Mouse (Mus musculus) kidney, postnatal 25 days (tissue): ENCODE data around the gene Ssbp4.

Source experiments
- DNase-seq, 2 experiments: peaks; one replicate each; pipeline ENCODE4 v3.0.0; 2021; ENCODE audit warnings: mixed read lengths in 2 of 2

The Ssbp4 gene

DNA sequence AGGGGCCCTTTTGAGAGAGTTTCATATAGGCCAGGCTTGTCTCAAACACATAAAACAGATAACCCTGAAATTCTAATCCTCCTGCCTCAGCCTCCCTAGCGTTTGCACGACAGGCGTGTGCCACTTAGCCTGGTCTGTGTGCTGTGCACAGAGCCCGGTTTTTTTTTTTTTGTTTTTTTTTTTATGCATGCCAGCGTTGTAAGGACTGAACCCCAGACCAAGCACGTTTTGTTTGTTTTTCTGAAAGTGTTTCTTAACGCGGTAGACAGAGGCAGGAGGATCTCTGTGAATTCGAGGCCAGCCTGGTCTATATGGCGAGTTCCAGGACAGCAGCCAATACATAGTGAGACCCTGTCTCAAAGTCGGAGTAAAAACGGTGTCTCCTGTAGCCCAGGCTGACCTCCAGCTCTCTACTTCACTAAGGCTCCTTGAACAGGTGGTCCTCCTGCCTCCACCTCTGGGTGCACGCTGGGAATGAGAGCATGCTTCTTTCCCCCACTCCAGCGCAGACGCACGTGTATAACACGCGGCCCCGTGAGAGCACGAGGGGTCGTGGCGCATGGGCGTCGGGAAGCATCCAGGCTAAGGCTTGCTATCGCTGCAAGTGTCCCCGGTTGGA, at the start of gene Ssbp4:
Gene Ssbp4 (minus strand): TSS at position 124 of the 619 bp plus-strand sequence.
- DNase-seq, result no peak

DNA sequence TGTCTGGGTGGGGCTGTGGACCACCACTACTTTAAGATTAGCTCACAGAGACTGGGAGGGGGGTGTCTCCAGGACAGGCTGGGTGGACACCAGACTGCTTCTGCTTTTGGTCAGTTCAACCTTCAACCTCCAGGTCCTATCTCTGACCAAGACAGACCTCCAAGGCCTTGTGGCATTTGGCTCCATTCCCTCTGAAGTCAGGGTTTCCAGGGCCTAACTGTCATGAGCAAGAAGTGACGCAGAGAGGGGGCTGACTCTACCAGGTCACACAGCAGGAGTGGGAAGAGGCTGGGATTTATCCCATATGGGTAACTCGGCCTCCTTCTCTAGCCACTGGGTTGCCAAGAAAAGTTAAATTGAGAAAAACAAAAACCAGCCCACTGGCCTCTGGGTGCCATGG, 49.1 kb upstream of the Ssbp4 start:
- peak in 1 of 2 experiments; percentile 49 for DNase-seq

DNA sequence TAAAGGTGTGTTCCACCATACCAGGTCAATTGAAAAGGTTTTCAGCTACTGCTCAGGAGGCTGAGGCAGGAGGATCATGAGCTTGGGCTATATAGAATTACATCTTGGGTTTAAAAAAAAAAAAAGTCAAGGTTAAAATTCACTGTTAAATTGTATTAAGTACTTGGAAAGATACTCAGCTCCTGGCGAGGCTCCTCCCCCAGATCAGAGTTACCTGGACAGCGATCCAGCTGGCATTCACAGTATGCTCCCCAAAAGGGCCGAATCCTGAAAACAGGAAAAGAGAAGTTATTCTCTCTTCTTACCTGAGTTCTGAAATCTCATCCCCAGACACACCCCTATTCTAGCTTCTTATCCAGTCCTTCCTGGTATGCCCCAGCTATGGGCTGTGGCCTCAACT, 48.5 kb upstream of the Ssbp4 start:
- DNase-seq, result peak; percentile 47 to 57

DNA sequence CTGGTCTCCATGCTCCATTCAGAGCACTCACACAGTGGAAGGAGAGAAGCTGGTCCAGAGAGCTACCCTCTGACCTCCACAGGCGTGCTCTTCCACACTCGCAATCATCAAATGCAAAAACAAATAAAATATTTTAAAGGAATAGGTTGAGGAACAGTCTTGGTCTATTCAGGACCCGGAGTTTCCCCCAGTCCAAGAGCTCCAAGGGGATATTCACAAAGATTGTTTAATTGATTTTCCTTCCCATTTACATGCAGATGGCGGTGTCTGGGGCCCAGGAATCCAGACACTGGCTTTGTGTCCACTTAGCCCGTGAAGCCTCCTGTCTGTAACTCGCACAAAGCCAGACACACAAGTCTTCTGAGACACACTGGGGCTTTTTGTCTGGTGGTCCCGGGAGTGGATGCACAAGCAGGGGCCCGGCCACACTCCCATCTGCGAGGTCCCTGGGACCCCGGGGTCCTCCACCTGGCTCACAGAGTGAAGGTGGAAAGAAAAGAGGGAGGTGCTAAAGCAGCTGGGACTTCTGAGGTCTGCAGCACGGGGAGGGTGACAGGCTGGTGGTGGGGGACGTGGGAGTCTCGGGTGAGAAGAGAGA, 47.6 kb upstream of the Ssbp4 start:
- DNase-seq, result no peak

DNA sequence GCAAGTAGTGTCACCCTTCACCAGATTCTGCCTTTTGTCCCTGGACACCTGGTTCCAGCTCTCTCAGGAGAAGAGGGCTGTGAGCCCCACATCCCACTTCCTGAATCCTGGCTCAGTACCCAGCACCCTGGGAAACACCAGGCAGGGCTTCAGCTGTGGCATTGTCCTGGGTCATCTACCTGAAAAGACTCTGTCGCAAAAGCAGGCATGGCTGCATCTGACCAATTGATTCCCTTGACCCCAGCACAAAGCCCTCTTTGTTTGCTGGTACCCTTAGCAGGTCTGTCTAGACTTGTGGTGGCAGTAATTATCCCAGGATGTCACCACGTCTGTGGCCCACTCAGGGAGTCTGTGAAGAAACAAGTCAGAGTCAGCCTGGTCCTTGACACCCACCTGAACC, 46.8 kb upstream of the Ssbp4 start:
- no peak for DNase-seq

DNA sequence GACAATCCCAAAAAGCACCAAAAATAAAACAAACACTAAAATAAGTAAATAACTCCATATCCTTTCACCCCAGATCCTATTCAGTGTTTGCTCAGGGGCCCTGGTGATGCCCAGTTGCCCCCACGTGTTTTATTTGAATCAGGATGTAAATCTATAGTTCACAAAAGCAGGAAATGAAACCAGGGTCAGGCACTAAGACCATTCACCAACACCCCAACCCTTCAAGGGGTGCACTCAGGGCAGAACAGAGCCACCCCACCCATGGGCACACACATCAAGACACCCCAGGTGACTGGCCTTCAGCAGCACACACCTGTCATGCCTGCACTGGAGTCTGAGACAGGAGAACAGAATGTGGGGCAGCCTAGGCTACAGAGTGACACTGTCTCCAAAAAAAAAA, 45.4 kb upstream of the Ssbp4 start:
- no peak for DNase-seq

DNA sequence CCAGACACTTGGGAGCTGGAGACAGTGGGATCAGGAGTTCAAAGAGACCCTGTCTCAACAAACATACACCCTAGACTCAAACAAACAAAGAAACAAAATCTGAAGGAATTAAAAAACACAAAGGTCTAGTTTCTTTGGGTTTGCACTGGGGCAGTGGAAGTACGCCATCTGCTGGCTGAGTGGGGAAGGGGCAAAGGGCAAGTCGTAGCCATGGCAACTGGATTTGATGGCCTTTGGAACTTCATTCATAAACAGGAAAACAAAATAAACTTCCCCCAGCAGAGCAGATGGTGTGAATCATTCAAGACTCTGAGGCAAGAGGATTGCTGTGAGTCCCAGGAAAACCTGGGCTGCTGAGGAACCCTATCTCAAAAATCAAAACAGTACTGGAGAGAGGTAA, 44.6 kb upstream of the Ssbp4 start:
- peak; percentile 85 to 86 for DNase-seq

DNA sequence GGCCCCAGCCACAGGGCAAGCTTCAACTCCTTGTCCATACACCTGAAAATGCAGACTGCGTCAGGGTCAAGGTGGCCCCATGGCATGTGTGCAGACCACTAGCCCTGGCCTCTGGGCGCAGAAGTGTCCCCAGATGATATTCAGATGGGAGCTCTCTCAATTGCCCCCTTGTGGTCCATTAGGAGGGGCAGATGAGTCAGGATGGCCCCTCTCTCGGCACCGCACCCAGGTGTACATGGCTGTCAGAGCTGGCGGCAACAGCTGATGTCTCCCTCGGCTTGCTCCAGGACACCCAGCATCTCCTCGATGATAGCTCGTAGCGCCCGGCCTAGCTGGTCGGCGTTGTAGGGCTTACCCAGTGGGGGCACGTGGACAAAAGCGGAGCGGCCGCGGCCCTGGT, 41.7 kb upstream of the Ssbp4 start:
- no peak for DNase-seq

DNA sequence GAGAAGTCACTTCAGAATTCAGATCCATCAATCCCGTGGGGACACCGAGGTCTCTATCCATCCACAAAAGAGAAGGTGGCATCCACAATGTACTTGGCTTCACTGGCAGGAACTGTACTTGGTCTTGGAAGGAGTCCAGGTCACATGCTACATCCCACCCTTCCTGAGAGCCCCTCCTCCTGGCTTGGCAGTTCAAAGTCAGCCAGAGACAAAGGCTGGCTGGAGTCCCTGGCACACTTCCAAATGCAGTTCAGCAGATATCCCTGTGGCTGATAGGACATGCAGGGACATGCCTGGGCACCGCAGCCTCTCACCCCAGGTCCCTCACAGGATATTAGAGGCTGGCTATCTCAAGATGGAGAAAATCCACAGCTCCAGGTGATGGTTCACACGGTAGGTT, 40.7 kb upstream of the Ssbp4 start:
- DNase-seq, result peak; percentile 96 to 97

DNA sequence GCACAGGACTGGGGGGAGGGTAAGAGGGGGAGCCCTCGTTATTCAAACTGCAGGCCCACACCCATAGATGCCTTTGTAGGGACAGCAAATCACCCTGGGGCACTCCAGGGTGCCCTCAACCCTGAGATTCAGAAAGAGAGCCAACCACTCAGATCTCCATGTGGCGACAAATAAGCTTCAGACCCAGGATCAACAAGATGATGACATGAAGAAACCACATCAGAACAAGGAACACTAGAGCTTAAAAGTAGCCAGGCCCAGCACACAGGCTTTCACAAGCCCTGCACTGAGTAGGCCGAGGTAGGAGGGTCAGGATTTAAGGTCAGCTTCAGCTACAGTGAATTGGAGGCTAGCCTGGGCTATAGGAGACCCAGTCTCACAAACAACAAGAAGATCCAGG, 40.2 kb upstream of the Ssbp4 start:
- DNase-seq, result no peak

DNA sequence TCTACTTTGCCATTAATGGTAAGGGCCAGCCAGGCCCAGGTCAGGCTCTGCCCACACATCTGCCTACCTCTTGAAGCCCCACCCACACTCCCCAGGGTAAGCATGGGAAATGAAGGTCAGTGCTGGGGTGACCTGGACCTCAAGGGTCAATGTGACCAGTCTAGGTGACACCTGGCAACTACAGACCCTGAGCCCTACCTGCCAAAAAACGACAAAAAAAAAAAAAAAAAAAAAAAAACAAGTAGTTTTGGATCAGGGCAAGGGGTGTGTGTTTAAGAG, 39.4 kb upstream of the Ssbp4 start:
- peak; percentile 58 to 78 for DNase-seq

DNA sequence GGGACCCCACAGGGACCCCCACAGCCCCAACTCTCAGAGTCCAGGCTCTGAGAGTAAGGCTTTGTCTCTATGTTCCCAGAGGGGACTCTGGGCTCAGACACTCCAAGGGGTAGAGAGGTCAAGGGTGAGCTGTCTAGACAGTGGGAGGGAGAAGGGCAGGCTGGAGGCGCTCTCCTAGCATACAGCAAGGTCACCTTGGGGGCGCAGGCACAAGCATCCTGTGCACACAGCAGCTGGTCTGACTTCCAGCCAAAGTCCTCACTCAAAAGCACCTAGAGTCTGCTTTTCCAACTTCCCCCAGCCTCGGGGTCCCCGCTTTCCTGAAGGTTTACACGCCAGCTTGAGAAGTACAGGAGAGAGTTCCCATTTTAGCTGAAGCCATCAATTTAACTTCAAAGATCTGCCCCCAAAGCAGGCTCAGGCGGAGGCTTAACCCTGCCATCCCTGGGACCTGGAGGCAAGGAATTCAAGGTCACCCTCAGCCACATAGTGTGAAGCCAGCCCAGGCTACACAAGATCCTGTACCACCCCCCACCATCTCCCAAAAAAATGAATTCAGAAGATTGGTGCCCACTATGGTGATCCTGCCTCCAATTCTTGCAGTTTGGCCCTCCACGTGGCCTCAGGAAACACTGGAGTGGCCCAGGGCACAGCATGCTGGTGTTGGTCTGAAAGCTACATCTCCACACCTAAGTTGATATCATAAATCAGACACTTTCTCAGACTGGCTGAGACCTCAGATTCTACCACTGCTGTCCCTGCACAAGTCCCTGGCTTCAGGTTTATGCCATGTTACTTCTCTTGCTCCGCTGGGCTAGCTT, 38.9 kb upstream of the Ssbp4 start:
- DNase-seq, result peak; percentile 80 to 92

DNA sequence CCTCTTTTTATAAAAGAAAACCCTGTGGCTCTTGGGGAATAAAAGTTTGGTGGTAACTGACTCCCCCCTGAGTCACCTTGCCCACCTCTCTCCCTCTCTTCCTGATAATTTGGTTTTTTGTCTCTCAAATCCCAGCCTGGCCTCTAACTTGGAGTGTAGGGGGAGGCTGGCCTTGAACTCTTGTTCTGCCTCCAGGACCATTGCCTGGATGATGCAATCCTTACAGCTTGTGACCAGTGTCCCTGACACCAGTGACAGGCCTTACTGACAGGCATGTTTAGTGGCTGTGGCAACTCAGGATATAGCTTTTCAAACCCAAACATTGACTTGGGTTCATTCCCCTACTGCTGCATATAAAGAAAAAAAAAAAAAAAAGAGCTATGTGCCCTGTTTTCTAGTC, 38.1 kb upstream of the Ssbp4 start:
- no peak for DNase-seq

DNA sequence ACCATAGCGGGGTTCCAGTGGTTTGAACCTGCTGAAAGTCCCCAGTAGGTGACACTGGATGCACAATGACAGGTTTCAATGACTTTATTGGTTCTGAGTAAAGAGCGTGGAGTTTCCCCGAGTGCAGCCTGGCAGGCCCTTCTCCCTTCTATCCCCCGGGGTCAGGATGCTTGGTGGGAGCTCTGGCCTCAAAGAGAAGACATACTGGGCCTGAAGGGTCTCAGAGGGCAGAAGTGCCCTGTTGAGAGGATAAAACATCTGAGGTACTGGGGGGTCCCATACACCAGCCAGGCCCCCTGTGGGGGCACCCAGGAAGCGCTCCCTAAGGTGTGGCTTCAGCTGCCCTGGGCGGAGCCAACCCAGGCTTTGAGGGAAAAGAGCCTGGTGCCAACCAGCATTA, 37.7 kb upstream of the Ssbp4 start:
- DNase-seq, result no peak

DNA sequence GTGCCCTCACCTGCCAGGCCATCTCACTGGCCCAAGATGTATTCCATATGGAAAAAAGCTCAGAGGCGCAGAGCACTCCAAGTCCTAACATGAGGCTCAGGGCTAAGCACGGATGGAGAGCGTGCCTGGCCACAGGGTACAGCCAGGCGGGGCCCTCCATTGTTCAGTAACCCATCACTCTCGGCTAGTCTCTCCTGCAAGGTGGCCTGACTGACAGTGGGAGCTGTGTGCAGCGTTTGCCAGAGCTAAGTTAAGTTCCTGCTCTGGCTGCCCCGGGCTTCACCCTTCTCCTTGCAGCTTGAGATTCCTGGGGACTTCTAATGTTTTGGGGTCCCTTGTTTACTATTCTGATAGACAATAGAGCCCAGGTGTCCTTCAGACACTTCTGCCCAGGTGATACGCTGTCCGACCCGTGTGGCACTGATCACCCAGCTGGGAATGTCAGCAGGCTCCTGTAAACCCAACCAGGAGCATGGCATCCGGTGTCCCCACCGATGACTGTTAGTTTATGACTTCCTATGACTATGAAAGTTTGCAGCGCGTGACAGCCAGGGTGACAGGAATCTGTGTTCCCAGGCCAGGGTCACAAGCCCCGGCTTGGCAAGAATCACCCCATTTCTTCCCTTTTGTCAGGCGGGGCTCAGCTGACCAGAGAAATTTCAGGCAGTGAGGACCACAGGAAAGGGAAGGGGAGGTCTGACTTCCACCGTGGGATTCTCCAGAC, 37.0 kb upstream of the Ssbp4 start:
- DNase-seq, result peak; percentile 69 to 82

DNA sequence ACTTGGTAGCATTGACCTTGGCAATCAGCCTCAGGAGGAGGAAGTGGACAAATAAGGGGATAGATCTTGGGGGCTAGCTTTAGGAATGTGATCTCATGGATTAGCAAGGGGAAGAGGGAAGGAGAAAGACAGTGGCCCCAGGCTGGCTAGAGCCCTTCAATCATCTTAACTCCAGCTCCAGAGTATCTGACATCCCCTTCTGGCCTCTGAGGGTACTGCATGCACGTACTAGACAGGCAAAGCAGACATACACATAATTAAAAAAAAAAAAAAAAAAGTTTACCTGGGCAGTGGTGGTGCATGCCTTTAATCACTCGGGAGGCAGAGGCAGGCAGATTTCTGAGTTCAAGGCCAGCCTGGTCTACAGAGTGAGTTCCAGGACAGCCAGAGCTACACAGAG, 35.4 kb upstream of the Ssbp4 start:
- DNase-seq, result peak; percentile 65 to 70

DNA sequence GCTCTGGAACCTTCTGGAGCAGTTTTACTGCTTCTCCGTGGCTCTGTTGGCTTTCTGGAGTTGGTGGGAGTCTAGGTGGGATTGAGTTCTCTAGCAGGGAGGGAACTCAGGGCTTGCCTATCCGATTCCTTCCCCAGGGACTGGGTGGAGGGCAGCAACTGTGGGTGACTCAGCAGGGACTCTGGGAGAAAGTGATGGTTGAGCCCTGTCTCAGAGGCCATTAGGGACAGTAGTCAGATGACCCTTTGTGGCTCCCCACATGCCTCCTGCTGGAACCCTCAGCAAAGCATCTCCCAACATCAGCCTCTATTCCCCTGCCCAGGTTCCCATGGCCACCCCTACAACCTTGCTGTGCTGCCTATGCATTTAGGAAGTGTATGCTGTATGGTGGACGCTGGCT, 34.3 kb upstream of the Ssbp4 start:
- no peak for DNase-seq

DNA sequence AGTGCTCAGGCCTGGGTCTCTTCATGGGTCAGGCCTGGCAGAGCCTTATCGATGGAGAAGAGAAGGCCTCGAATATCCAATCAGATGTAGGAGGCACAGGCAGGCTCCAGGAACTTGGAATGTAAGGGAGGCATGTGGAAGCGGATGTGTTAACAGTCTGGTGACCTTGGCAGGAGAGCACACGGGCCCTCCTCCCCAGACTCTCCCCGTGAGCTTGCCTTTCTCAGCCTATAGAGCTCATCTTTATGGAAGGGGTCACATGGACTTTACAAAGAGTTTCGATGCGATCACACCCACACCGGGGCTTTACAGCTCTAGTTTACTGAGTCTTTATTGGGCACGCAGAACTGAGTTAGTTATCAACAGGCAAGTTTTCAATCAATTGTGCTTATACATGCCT, 30.1 kb upstream of the Ssbp4 start:
- no peak for DNase-seq

DNA sequence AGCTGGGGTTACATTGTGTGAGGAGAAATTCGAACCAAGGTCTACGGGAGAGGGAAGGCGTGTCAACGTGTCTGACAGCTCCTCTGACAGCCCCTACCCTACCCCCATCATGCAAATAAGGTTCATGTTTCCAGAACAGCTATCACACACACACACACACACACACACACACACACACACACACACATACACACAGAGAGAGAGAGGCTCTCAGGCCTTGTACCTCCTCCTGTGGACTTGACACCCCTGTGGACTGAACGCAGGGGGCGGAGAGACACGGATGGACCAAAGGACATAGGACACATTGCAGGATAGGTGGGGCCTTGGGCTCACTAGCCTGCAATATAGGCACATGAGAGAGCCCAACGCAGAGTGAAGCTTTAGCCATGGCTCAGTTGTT, 28.2 kb upstream of the Ssbp4 start:
- peak; percentile 64 to 90 for DNase-seq

DNA sequence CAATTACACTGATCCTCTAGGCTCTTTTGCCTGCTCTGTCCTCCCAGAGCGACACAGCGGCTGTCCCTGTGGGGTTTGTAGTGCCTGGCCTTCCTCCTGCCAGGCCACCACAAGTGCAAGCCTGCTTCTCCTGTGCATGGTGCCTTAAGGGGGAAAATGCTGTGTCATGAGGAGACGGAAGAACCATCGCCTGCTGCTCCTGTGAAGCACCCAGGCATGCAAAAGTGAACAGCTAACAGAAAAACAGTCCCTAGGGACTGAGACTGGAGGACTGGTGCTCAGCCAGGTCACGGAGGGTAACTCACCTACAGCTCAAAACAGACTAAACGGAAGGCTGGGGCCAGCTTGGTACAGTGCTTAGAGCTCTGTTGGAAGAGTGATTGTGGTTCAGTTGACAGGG, 26.9 kb upstream of the Ssbp4 start:
- DNase-seq, result peak; percentile 61 to 84

DNA sequence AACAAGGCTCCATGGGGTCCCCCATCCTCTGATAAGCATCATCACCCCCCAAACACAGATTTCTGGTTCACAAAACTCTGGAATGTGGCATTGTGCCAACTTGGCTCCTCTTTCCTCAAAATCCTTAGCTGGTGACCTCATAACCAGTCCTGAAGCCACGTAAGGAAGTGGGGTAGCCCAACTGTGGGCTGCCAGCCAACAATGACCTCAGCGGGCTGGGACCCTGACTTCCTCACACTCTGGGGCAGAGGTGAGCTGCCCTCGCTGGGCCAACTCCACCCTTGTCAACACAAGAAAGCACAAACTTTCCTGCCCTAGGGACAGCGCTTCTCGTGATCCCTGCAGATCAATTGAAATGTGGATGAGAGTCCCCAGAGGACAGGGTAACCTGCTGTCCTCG, 25.4 kb upstream of the Ssbp4 start:
- peak; percentile 89 to 94 for DNase-seq

DNA sequence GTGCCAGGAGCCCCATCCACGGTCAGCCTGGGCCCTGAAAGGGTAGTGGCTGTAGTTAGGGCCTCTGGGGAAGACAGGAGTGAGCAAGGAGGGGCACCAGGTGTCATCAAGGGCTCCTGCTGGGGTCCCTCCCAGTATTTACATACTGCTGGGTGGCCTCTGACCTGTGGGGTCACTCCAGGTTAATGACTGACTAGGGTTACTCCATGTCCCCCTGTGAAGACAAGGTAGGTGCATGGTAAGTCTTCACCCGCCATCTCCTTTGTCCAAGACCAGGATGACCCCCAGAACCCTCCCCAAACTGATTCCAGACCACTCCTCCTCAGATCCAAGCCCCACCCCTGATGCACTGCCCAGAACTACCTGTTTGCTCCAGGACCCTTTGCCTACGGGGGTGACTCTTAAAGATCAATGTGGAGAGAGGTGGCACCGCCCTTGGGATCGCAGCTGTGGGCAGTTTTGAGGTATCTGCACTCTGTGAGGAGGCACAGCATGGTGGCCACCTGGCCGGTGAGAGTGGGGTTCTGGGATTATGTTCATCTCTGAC, 23.7 kb upstream of the Ssbp4 start, which contains the start of gene Gdf15:
Gene Gdf15 (minus strand): TSS at position 111 of the 547 bp plus-strand sequence.
- no peak for DNase-seq

DNA sequence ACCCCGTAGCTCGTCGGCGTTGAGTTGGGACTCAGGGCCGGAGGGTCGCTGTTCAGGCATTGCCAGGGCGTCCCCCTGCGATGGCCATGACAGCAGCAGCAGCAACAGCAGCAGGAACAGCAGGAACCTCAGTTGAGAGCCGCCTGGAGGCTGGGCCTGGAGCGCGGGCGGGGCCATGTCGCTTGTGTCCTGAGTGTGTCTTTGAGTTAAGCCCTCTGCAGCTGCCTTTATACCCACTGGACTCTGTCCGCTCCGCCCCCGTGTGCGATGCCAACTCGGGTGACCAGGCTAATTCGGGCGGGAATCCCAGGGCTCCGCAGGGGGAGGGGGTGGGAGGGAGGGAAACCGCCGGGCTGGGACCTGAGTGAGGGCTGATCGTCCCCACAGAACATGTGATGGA, 22.8 kb upstream of the Ssbp4 start:
- peak; percentile 82 to 93 for DNase-seq
